Mouse (Mus musculus) forelimb bud, embryonic 11.5 days (tissue): ENCODE measurements around the gene Tnfaip2.

Experiments used
- DNase-seq: peaks from one replicate; pipeline ENCODE4 v3.0.0-alpha.2; 2012; ENCODE audit warnings: low read depth, low spot score

Gene Tnfaip2

DNA sequence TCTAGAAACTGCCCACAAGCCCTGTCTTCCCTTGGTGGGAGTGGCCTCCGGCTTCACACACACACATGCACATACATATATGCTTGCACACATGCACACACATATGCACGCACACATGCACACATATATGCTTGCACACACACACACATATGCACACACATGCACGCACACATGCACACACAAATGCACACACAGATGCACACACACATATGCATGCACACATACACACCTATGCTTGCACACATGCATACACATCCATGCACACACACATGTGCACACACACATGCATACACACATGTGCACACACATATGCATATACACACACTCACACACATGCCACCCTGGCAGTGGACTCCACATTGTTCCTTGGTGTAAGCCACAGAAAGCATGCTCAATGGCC is 32.1 kb downstream of the Tnfaip2 start:
- DNase-seq = no peak

GRCm38 (mm10) chr12:111474893-111475643 is 32.8 kb downstream of the Tnfaip2 start:
- no peak for DNase-seq

GRCm38 (mm10) chr12:111478924-111479323 is 36.7 kb downstream of the Tnfaip2 start:
- DNase-seq = no peak

DNA sequence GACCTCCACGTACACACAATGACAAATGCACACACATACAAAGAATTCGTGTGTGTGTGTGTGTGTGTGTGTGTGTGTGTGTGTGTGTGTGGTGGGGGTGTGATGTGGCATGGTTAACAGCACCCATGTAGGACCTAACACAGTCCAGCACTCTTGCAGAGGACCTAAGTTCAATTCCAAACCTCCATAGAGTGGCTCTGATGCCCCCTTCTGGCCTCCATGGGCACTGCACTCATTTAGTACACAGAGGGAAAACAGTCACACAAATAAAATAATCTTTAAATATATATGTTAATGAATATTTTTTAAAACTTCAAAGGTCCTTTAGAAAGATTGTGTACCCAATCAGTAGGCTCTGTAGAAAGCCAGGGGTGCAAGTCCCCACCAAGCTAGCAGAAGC is 37.6 kb downstream of the Tnfaip2 start:
- DNase-seq = no peak

DNA sequence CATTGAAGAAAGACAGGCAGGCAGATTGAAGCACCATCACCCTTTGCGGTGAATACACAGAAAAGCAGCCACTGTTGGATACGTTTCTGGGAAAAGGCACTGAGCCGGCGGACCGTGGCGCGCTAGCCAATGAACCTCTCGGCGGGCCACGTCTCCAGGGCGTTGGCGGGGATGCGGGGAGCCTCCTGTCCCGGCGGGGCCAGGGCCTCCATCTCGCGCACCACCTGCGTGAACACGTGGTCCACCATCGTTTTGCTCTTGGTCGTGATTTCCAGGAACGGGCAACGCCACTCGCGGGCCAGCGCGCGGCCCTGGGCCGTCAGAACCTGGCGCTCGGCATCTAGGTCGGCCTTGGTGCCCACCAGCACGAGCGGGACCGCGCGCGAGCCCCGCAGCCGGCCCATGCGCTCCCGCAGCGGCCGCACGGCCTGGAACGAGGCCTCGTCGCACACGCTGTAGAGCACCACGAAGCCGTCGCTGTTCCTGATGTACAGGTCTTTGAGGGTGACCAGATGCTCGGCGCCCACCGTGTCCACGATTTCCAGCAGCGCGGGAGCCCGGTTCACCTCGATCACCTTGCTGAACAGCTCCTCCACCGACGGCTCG is 42.9 kb downstream of the Tnfaip2 start:
- no peak for DNase-seq

DNA sequence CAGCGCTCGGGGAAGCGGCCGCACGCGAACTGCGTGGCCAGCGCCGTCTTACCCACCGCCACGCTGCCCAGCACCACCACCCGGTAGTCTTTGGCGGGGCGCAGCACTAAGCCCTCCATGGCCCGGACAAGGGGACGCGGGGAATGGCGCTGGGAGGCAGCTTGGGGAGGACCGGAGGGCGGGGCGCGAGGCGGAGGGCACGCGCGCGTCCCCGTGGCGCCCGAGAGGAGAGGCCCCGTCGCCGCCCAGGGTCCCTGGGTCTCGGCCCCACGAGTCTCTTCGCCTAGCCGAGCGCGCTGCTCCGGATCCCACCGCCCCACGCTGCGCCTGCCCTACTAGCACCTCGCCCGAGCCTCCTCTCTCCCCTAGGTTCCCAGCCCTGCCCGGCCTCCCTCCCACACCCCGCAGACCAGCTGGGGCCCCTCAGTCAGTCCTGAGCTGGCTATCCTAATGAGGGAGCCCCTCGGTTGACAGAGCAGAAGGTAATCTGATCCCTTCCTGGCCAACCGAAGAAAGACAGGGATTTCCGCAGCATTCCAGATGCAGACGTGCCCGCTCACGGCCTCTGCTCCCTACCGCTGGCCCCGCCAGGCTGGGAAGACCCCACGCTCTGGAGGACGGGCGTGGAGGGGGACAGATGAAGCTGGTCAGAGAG is 43.5 kb downstream of the Tnfaip2 start, which contains the start of gene Gm266:
TSS of gene Gm266 (minus strand) at position 172 of the 655 bp plus-strand sequence.
- DNase-seq = peak; percentile 73

GRCm38 (mm10) chr12:111486455-111486854 is 44.2 kb downstream of the Tnfaip2 start:
- no peak for DNase-seq

- no peak for DNase-seq
Observed at GRCm38 (mm10) chr12:111489261-111489865, 47.1 kb downstream of the Tnfaip2 start.

DNA sequence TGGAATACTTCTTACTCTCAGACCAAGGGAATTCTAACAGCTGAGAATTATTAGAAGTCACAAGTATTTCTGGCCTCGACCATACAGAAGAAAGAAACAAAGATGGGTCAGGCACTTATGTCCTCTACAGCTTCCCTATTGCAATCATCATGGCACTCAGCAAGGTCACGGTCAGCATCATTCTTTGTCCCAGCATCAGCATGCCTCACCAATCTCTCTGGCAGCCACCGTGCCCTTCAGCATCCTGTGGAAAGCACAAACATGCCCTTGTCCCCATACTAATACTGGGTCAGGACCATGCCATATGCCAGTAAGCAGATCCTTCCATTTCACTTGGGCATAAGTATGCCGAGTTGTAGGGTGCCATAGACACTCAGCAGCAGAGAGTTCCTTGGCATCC is 52.7 kb downstream of the Tnfaip2 start:
- no peak for DNase-seq

DNA sequence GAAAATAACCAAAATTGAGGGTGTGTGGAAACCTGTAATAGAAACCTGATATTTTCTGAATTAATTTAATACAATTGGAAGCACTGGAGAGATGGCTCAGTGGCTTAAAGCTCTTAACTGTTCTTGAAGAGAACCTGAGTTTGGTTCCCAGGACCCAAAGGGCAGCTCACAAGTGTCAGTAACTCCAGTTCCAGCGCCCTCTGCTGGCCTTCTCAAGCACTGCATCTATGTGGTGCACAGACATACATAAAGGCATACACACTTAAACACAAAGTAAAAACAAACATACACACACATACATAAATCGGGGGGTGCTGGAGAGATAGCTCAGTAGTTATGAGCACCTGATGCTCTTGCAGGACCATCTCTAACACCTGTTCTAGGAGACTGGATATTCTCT is 54.8 kb downstream of the Tnfaip2 start:
- peak; percentile 20 for DNase-seq

- no peak for DNase-seq
Observed at GRCm38 (mm10) chr12:111499617-111500016, 57.3 kb downstream of the Tnfaip2 start.

GRCm38 (mm10) chr12:111500725-111501124 is 58.5 kb downstream of the Tnfaip2 start:
- no peak for DNase-seq

- DNase-seq = no peak
Observed at GRCm38 (mm10) chr12:111503063-111503567, 60.8 kb downstream of the Tnfaip2 start.

GRCm38 (mm10) chr12:111503571-111503970 is 61.3 kb downstream of the Tnfaip2 start:
- no peak for DNase-seq
